Mouse (Mus musculus) c-Kit-positive CD71-negative TER-119-negative erythroid progenitor cells, embryonic 14.5 days (primary cell): Measurements from ENCODE around the gene Fastkd1.
"Not testable (repeated sequence)": the region's sequence is repeated elsewhere in the genome, so short reads cannot be mapped to it uniquely, and the experiment has no call there.

Source experiments
- DNase-seq: peaks from one replicate; pipeline ENCODE4 v3.0.0-alpha.2; 2013; ENCODE audit warnings: low read depth

Gene Fastkd1

DNA sequence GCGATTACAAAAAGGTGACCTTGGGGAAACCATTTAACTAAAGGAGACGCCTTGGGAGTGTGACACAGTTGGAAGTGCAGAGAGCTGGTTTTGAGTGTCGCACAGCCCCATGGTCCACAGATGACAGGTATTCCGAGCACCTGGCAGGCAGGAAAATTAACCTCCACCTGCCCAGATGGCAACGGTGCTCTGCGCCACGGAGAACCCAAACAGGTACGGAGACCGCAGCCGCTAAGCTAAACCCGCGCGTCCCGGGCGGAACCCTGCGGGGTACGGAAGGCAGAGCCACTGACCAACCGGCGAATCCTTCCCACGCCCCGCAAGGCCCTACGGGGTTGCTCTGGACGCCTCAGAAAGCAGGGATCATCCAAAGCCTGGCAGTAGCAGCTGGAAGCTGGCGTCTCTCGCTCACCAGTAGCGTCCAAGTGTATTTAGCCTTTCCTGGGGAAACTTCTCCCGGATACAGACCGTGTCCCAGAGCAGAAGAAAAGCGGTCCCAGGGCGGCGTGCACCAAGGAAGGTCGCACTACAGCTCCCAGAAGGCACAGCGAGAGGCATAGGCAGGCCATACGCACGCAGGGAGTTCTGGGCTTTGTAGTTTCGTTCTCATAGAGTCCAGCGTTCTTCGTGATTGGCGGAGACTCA lies at the start of gene Fastkd1:
TSS of gene Fastkd1 (minus strand) at position 536 of the 645 bp plus-strand sequence.
- peak; percentile 78 for DNase-seq

GRCm38 (mm10) chr2:69760980-69761379 lies 47.7 kb upstream of the Fastkd1 start:
- DNase-seq = no peak

DNA sequence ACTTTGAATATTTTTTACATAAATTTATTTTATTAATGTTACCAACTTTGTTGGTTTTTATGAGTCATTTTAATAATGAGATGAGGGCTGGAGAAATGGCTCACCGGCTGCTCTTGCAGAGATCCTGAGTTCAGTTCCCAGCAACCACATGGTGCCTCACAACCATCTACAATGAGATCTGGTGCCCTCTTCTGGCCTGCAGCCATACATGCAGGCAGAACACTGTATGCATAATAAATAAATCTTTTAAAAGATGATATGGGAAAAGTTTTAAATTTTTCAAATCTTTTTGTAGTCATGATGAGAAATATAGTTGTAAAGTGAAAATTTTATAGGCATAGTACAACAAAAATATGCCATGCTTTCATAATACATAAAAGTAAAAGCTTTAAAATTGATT lies 31.8 kb upstream of the Fastkd1 start:
- DNase-seq = no peak

- DNase-seq = no peak
These were observed 10.2 kb upstream of the Fastkd1 start for GRCm38 (mm10) chr2:69723519-69723825.

GRCm38 (mm10) chr2:69722650-69723518 lies 9.6 kb upstream of the Fastkd1 start:
- peak; percentile 90 for DNase-seq

DNA sequence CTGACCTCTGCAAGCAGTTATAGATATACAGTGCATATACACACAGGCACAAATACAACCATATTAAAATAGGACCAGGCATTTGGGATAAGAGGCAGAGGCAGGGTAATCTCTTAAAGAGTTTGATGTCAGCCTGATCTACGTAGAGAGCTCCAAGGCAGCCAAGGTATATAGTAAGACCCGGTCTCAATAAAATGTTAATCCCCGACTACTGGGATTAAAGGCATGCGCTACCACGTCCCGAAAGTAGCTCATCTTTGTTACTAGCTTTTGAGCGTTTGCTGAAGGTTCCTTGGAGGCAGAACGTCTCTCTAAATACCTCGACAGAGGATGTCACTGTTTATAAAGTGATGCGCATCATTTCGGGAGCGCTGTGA lies 8.9 kb upstream of the Fastkd1 start, which contains the start of gene Ppig:
TSS of gene Ppig (plus strand) at position 273 of the 377 bp plus-strand sequence.
- DNase-seq = no peak

- DNase-seq = no peak
These were observed 5.8 kb upstream of the Fastkd1 start for GRCm38 (mm10) chr2:69719121-69719520.

GRCm38 (mm10) chr2:69716483-69716882 lies 3.2 kb upstream of the Fastkd1 start:
- DNase-seq = no peak

DNA sequence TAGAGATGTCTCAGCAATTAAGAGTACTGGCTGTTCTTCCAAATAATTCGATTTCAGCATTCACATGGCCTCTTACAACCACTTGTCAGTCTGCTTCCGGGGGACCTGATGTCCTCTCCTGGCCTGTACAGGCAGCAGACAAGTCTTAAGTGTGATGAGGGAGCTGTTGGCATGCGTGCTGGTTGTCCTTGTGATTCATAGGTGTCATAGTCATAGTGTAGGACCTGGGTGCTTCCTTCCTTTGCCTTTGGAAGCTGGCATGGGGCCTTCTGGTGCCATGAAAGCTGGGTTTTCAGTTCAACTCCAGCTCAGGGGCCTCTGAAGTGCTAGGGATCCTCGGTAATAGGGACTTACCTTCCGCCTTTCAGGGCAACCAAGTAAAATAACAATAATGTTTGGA lies 810 bp upstream of the Fastkd1 start:
- DNase-seq = no peak

DNA sequence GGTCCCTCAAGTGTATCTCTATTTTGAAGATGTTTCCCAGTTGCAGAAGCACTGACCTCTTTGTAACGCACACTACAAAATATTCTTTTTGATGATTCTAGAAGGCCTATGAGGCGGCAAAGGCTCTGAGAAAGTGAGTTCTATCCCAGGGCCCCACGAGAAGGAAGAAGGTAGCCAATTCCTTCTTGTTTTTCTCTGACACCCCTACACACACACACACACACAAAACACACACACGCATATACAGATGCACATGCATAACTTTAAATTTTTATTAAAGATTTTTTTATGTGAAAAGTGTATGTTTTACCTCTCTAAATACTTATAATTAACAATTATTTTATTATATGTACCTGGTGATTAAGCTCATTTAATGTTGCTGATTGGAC lies 304 bp upstream of the Fastkd1 start:
- no peak for DNase-seq

- DNase-seq = no peak
These were observed 1.1 kb downstream of the Fastkd1 start for GRCm38 (mm10) chr2:69712171-69712570.

DNA sequence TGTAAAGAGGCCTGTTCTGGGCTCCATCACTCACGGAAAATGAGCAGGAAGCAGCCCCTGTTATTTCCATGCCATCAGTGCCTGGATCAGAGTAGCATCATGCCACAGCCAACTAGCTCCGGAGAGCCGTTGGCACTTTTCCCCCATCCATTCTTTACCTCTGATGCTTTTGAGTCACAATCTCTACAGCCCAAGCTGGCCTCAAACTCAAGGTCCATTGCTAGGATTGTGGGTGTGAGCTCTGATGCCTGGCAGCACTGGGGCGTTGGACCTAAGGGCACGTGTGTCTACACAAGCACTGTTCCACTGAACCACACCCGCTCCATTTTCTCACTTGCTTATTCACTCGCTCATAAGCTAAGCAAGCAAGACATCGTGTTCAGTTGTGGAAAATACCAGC lies 12.9 kb downstream of the Fastkd1 start:
- no peak for DNase-seq

GRCm38 (mm10) chr2:69693501-69693900 lies 19.8 kb downstream of the Fastkd1 start:
- no peak for DNase-seq

- DNase-seq = no peak
These were observed 22.5 kb downstream of the Fastkd1 start for GRCm38 (mm10) chr2:69690843-69691242.

GRCm38 (mm10) chr2:69690214-69690613 lies 23.1 kb downstream of the Fastkd1 start:
- DNase-seq = no peak

DNA sequence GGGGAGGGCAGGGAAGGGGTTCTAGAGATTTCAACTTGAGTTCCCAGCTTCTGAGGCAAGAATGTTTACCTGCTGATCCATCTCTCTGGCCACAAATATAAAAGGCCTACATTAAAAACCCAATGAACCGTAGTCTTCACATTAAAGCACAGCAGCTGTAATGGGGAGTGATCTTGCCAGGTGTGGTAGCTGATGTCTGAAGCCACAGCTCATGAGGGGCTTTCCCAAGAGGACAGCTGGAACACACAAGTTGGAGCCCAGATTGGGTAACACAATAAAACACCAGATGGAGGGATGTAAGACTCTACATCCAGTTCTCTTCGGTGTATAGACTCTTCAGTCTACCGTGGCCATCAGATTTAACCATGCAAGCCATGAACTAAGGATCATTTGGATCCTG lies 28.8 kb downstream of the Fastkd1 start:
- no peak for DNase-seq

DNA sequence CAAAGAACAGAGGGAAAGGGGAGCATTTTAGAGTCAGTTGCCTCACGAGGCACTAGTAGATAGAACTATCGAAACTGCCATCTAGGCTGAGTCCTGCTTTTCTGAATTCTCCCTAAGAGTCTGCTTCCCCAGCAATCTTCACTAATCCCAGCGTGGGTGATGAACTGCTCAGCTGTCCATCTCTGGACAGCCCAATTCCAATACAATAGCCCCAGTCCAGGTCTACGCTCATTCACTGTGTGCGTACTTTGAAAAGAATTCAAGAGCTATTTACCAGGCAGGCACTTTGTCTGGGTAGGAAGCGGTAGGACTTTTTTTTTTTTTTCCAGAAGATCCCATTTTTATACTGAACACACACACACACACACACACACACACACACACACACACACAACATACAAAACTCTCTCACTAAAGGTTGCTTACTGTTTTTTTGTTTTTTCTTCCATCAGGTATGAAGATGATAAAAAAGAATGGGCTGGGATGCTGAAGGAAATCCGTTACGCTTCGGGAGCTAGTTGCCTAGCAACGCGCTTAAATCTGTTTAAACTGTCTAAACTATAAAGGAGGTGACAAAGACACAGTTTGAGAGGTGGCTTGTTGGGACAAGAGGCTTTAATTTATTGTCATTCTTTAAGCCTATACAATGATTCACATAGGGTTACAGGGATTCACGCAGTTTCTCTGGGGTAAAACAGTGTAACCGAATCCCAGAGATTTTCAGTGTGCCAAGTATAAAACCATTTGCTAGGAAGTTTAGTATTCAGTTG lies 30.1 kb downstream of the Fastkd1 start:
- DNase-seq = no peak

DNA sequence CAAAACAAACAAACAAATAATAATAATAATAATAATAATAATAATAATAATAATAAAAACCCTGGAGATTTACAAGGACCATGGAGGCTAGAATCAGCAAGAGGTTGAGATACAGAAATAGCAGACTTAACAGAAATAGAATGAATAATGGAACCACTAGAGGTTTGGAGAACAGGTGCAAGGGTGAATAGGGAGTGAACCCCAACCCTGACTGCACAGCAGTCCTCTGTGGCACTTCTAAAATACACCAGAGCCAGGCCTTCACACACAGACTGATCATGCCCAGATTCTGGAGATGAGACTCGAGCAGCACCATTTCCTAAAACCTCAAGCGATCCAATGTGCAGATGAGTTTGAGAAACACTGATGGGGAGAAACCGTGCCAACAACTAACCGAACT lies 31.4 kb downstream of the Fastkd1 start:
- DNase-seq = no peak

DNA sequence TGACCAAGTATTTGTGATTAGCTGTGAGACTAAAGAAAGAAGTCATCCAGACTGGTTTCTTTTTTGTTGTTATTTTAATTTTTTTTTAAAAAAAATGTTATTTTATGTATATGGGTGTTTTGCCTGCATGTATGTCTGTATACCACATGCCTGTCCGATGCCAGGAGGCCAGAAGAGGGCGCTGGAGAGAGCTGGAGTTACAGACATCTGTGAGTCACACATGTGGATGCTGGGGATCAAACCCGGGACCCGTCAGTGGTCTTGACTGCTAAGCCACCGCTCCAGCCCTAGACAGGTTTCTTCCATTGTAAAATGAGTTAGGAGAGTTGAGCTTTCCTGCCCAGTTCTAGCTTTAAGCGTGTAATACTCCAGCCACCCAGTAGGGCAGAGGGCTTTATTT lies 33.3 kb downstream of the Fastkd1 start:
- DNase-seq = peak; percentile 10

DNA sequence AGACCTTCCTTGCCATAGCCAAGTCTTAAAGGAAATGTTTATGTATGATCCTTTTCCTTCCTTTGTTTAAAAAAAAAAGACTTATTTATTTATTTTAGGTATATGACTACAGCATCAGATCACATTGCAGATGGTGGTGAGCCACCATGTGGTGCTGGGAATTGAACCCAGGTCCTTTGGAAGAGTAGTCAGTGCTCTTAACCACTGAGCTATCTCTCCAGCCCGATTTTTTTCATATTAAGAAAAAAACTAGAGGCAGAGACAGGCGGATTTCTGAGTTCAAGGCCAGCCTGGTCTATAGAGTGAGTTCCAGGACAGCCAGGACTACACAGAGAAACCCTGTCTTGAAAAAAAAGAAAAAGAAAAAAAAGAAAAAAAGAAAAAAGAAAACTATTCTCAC lies 36.1 kb downstream of the Fastkd1 start:
- DNase-seq = not testable (repeated sequence)

DNA sequence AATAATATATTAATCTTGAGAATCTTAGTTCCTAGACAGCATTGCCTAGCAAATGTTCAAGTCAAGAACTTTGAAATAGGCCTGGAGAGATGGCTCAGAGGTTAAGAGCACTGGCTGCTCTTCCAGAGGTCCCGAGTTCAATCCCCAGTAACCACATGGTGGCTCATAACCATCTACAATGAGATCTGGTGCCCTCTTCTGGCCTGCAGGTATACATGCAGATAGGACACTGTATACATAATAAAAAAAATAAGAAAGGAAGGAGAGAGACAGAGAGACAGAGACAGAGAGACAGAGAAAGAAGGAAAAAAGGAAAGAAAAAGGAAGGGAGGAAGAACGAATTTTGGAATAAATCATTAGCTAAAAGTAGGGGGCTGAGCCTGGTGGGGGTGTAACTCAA lies 36.6 kb downstream of the Fastkd1 start:
- no peak for DNase-seq

GRCm38 (mm10) chr2:69675266-69675665 lies 38.0 kb downstream of the Fastkd1 start:
- DNase-seq = no peak

DNA sequence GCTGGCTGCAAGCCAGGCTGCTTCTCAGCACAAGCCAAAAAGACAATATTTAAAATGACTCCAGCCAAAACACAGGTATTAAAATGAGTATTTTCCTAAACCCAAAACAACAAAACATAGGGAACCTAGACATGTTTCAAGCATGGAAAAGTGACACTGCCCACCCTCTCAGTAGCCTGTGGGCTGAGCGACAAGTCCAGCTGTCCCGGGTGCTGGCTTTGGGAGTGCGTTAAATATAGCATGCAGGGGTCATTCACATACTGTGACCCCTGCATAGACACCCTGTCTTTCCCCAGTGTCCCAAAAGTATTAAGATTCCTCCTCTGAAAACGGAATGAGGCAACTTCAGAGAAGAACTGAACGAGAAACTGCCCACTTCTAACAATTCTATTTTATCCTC lies 39.6 kb downstream of the Fastkd1 start:
- no peak for DNase-seq
